Mouse (Mus musculus) midbrain, embryonic 10.5 days (tissue): Measurements from ENCODE around the gene Actr2. TPM values are rescaled to one million over a fixed set of nuclear protein-coding genes. Genes with fewer than 3 reads are reported as not detected.

Experiments
- DNase-seq: peaks from one replicate; pipeline ENCODE4 v3.0.0-alpha.2; 2017; ENCODE audit warnings: low spot score
- H3K27ac ChIP-seq: fragments of 300-500 bp; sonication (generic); replicated peaks from 2 replicates; pipeline ENCODE4 v1.5.1; 2016; ENCODE audit warnings: mild to moderate bottlenecking
- H3K27me3 ChIP-seq: fragments of 300-500 bp; sonication (generic); 2 replicates; pipeline ENCODE4 v1.6.1; 2016; ENCODE audit warnings: low read depth, mild to moderate bottlenecking; ENCODE audit not compliant: poor library complexity, severe bottlenecking
- H3K36me3 ChIP-seq: fragments of 300-500 bp; sonication (generic); 2 replicates; pipeline ENCODE4 v1.6.1; 2016; ENCODE audit warnings: mild to moderate bottlenecking, moderate library complexity
- H3K4me1 ChIP-seq: fragments of 300-500 bp; sonication (generic); 2 replicates; pipeline ENCODE4 v1.6.1; 2016
- H3K4me3 ChIP-seq: fragments of 300-500 bp; sonication (generic); 2 replicates; pipeline ENCODE4 v1.5.1; 2016; ENCODE audit warnings: mild to moderate bottlenecking, moderate library complexity
- H3K9me3 ChIP-seq: fragments of 300-500 bp; sonication (generic); replicated peaks from 2 replicates; pipeline ENCODE4 v1.6.1; 2016; ENCODE audit warnings: mild to moderate bottlenecking
- WGBS: fragments of 180-500 bp; shearing (Covaris S2); methylation state at CpG from one replicate; pipeline ENCODE4 v1.1.7; 2016; 5-methylcytosine and 5-hydroxymethylcytosine counted together
- polyA plus RNA-seq: library from polyadenylated mRNA; unstranded; fragments of >200 nt; fragmentation: Nextera tagmentation; extraction: Ambion mirVana; gene quantifications from 2 replicates; pipeline ENCODE4 v1.2.1, GENCODE M21; 2016

Gene Actr2
- polyA plus RNA-seq, 1 experiment from 2014 or later: 112 TPM

GRCm38 (mm10) chr11:20059736-20060135 lies 53.0 kb downstream of the Actr2 start:
- peaks cover 74% of the 10 kb centered on the region for H3K36me3 ChIP-seq
- no peak for DNase-seq
- 86% methylated on average over 3 of the region's 3 CpGs for WGBS
- no peak overlapping the region for H3K27ac ChIP-seq
- H3K9me3 ChIP-seq: no peaks in the 10 kb centered on the region
- no peaks in the 10 kb centered on the region for H3K27me3 ChIP-seq
- H3K4me1 ChIP-seq: peaks cover 11% of the 10 kb centered on the region
- no peak overlapping the region for H3K4me3 ChIP-seq

DNA sequence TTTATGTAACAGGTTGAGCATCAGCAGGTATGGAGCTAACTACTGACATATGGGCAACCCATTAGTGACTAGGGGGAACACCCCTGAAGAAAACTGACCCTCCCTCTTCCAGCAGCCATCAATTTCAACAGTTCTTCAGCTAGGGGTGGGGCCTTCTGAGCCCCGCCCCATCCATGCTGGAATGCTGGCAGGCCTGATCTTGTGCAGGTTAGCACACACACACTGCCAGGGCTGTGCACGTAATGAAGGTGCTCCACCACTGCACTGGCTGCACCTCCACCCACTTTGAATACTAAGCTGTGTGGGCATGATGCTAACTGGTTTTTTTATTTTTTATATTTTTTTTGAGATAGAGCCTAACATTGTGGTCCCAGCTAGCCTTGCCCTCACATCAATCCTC lies 55.3 kb downstream of the Actr2 start:
- WGBS: 93% methylated on average over 2 of the region's 2 CpGs

DNA sequence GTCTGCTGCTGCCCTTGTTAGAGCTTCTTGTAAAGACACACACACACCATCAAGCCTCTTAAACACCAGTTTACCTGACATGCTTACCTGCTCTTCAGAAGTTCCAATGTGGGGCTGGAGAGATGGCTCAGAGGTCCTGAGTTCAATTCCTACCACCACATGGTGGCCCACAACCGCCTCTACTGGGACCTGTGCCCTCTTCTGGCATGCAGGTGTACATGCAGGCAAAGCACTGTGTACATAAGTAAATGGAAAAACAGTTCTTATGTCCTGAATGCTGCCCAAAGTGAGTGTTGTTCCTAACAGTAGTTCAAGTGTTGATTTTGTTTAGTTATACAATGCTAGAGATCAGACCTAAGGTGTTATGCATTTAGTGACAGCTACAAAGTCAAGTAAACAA lies 56.5 kb downstream of the Actr2 start:
- Histone ChIP-seq H3K27ac (no peak overlapping the region), H3K27me3 (no peaks in the 10 kb centered on the region), H3K4me3 (no peak overlapping the region), H3K36me3 (peaks cover 54% of the 10 kb centered on the region), H3K4me1 (peaks cover 12% of the 10 kb centered on the region), H3K9me3 (no peaks in the 10 kb centered on the region)
- DNase-seq: no peak
- 91% methylated on average over 1 of the region's 1 CpGs for WGBS

More for the DNA sequence above, 55.3 kb downstream of the Actr2 start:
- Histone ChIP-seq H3K4me3 (no peak overlapping the region), H3K4me1 (peaks cover 12% of the 10 kb centered on the region), H3K9me3 (no peaks in the 10 kb centered on the region), H3K36me3 (peaks cover 62% of the 10 kb centered on the region), H3K27me3 (no peaks in the 10 kb centered on the region), H3K27ac (no peak overlapping the region)
- no peak for DNase-seq

DNA sequence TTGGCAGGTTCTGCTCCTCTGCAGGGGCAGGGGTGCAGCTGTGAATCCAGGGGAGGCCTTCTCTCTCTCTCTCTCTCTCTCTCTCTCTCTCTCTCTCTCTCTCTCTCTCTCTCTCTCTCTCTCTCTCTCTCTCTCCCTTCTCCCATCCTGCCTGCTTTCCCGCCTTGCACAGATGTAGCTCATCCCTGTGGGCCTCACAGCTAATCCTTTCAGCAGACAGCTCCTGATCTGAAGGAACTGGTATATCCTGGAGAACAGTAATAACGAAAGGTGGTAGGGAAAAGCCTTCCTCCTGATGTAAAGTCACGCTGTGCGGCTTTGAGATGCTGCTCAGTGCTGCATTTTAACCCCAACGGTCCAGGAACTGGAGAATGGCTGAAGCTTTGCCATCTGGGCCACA lies 58.1 kb downstream of the Actr2 start:
- Histone ChIP-seq H3K4me1 (peaks cover 12% of the 10 kb centered on the region), H3K27me3 (no peaks in the 10 kb centered on the region), H3K36me3 (peaks cover 38% of the 10 kb centered on the region), H3K27ac (peak overlapping the region; percentile 57; the same call in 1 of the 2 replicates), H3K4me3 (no peak overlapping the region), H3K9me3 (0 out of 2 replicates have a peak, but pooled peaks cover under 1% of the 10 kb centered on the region)
- DNase-seq: no peak
- WGBS: 45% methylated on average over 5 of the region's 5 CpGs

- H3K9me3 ChIP-seq: 0 out of 2 replicates have a peak, but pooled peaks cover 3% of the 10 kb centered on the region
- peaks cover 31% of the 10 kb centered on the region for H3K36me3 ChIP-seq
- H3K27me3 ChIP-seq: no peaks in the 10 kb centered on the region
- 76% methylated on average over 3 of the region's 3 CpGs for WGBS
- H3K4me3 ChIP-seq: no peak overlapping the region
- H3K27ac ChIP-seq: no peak overlapping the region
- DNase-seq: no peak
- H3K4me1 ChIP-seq: peaks cover 12% of the 10 kb centered on the region
Measured at GRCm38 (mm10) chr11:20053951-20054350, 58.8 kb downstream of the Actr2 start.

DNA sequence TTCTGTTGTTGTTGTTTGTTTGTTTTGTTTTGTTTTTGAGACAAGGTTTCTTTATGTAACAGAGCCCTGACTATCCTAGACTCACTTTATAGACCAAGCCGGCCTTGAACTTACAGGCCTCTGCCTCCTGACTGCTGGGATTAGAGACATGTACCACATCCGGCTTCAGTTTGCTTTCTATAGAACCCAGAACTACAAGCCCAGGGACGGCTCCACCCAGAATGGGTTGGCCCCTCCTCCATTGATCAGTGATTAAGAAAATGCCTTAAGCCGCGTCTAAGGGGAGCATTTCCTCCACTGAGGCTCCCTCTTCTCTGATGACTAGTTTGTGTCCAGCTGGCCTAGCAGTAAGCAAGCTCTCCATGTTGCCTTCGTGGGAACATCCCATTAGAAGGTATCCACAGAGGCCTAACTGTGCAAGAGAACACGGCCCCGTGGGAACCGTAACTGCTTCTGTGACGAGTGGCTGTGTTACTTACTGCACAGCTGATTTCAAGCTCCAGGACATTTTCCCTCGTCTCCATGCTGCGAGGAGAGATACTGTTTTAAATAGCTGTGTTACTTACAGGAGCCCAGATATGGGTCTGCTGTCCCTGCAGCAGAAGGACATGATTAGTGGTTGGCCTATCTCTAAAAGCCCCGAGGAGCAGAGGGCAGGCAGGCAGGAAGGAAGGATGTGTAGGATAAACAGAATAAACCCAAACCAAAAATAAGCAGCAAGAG lies 59.7 kb downstream of the Actr2 start:
- H3K27me3 ChIP-seq: no peaks in the 10 kb centered on the region
- H3K4me3 ChIP-seq: no peak overlapping the region
- WGBS: 62% methylated on average over 13 of the region's 13 CpGs
- peaks cover 12% of the 10 kb centered on the region for H3K4me1 ChIP-seq
- DNase-seq: no peak
- 0 out of 2 replicates have a peak, but pooled peaks cover 3% of the 10 kb centered on the region for H3K9me3 ChIP-seq
- 0 out of 2 replicates have a peak overlapping the region, but pooled peaks have one; percentile 35 for H3K27ac ChIP-seq
- peaks cover 24% of the 10 kb centered on the region for H3K36me3 ChIP-seq

- WGBS: 67% methylated on average over 3 of the region's 3 CpGs
- Histone ChIP-seq H3K27me3 (no peaks in the 10 kb centered on the region), H3K9me3 (0 out of 2 replicates have a peak, but pooled peaks cover 3% of the 10 kb centered on the region), H3K27ac (no peak overlapping the region), H3K4me1 (peaks cover 22% of the 10 kb centered on the region), H3K4me3 (no peak overlapping the region), H3K36me3 (no peaks in the 10 kb centered on the region)
- no peak for DNase-seq
Measured at GRCm38 (mm10) chr11:20045586-20045985, 67.1 kb downstream of the Actr2 start.

DNA sequence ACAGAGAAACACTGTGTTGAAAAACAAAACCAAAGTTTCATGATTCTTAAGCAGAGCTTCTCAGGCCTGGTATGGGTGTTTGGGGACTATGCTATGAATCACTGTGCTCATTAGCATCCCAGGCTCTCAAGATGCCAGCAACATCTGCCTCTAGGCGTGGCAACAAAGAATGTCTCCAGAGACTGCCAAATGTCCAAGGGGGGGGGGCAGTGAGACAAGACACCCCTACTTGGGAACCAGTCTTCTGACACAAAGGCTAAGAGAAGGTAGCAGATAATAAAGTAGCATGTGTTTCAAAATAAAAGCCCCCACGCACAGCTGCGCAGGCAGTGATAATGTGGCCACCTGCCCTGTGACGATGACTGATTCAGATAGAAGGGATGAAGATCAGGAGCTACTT lies 69.5 kb downstream of the Actr2 start:
- Histone ChIP-seq H3K4me1 (peaks cover 27% of the 10 kb centered on the region), H3K27me3 (no peaks in the 10 kb centered on the region), H3K9me3 (no peaks in the 10 kb centered on the region), H3K27ac (no peak overlapping the region), H3K36me3 (no peaks in the 10 kb centered on the region), H3K4me3 (no peak overlapping the region)
- 91% methylated on average over 4 of the region's 4 CpGs for WGBS
- no peak for DNase-seq

DNA sequence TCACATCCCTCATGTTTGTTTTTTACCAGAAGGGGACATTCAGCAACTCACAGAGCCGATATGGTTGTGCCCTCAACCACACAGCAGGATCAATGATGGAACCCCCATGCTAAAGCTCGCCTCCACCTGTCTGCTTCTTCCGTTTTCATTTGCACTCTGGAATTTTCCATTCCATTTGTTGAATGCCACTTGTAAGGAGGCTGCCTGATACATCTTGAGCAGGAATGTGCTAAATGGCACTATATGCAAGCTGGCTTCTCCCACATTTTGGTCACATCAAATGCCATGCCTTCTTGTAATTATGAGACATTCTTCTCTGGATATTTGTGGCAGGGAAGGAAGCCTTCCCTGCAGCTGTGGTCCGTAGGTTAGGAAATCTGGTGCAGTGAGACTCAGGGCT lies 70.6 kb downstream of the Actr2 start:
- Histone ChIP-seq H3K27me3 (no peaks in the 10 kb centered on the region), H3K9me3 (no peaks in the 10 kb centered on the region), H3K36me3 (no peaks in the 10 kb centered on the region), H3K4me3 (no peak overlapping the region), H3K27ac (no peak overlapping the region), H3K4me1 (peaks cover 21% of the 10 kb centered on the region)
- no peak for DNase-seq
- WGBS: 79% methylated on average over 4 of the region's 4 CpGs

DNA sequence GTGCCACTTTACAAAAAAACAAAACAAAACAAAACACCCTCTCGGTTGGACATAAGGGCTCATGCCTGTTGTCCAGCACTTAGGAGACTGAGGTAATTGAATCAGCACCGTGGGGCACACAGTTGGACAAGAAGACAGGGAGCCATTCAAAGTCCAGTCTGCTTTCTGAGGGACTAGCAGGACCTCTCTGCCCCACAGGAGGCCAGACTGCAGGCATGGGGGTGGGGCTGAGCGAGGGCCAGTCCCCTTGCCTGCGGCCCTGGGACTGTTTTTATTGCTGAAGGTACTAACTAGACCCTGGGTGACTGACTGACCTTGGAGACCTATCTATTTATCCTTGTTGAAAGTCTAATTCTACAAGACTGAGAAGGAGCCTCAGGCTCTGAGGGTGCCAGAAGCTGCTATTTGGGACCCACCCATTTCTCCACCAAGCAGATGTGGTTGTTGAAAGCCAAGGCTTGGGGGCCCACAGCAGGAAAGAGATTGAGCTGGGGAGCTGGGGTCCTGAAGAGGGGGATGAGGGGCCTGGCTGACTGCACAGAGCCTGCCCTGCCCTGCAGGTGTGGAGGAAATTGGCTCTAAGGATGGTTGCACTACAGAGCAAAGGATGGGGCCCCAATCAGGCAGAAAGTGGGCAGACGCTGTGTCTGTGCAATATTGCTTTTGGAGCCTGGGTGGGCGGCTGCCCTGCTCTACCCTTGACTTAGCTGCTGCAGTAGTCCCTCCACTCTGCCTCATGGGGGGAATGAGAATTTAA lies 71.4 kb downstream of the Actr2 start:
- Histone ChIP-seq H3K9me3 (no peaks in the 10 kb centered on the region), H3K27me3 (no peaks in the 10 kb centered on the region), H3K27ac (0 out of 2 replicates have a peak overlapping the region, but pooled peaks have one; percentile 43), H3K36me3 (no peaks in the 10 kb centered on the region), H3K4me3 (no peak overlapping the region), H3K4me1 (peaks cover 21% of the 10 kb centered on the region)
- 23% methylated on average over 6 of the region's 6 CpGs for WGBS
- no peak for DNase-seq

DNA sequence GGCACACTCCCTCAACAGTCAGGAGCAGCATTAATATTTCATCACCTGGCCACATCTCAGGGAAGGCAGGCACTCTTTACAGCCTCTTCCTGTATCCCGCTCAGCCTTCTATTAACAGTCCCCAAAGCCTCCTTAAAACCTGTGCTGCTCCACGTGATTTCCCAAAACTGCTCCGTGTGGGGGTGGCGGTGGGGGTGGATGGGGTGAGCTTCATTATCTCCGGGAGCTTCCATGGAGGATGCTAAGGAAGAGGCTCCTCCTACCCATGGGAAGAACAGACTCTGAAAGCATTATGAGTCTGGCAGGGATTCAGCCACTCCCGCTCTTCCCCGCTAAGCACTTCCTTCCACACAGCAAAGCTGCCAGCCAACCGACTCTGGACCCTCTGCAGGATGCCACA lies 74.0 kb downstream of the Actr2 start:
- 43% methylated on average over 8 of the region's 8 CpGs for WGBS
- no peak overlapping the region for H3K4me3 ChIP-seq
- no peaks in the 10 kb centered on the region for H3K27me3 ChIP-seq
- no peak for DNase-seq
- peak overlapping the region; percentile 10; the same call in 1 of the 2 replicates for H3K27ac ChIP-seq
- H3K9me3 ChIP-seq: no peaks in the 10 kb centered on the region
- H3K36me3 ChIP-seq: no peaks in the 10 kb centered on the region
- H3K4me1 ChIP-seq: peaks cover 30% of the 10 kb centered on the region

- WGBS: 84% methylated on average over 4 of the region's 4 CpGs
- DNase-seq: no peak
Measured at GRCm38 (mm10) chr11:20037739-20038138, 75.0 kb downstream of the Actr2 start.

DNA sequence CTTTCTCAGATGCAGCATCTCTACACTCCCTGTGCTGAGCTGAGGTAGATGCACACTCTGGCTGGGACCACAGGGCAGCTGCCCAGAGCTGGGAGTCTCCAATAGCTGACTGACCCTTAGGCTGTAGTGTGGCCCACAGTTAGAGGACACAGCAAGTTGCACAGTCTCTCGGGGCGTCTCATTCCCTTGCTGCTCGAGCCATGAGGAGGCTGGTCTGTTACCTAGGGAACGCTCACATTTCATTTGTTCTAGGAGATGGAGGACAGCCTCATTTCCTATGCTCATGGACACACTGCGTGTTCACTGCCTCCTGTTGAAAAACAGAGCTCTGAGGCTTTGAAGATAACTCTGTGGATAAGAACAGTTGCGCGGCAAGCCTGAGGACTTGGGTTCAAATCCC lies 76.7 kb downstream of the Actr2 start:
- Histone ChIP-seq H3K36me3 (no peaks in the 10 kb centered on the region), H3K4me3 (no peak overlapping the region), H3K27me3 (no peaks in the 10 kb centered on the region), H3K9me3 (no peaks in the 10 kb centered on the region; the same call in 1 of the 2 replicates), H3K4me1 (peaks cover 17% of the 10 kb centered on the region), H3K27ac (peak overlapping the region; percentile 65)
- DNase-seq: no peak
- 79% methylated on average over 7 of the region's 7 CpGs for whole genome bisulfite sequencing

More at GRCm38 (mm10) chr11:20037739-20038138, 75.0 kb downstream of the Actr2 start:
- Histone ChIP-seq H3K27ac (no peak overlapping the region), H3K36me3 (no peaks in the 10 kb centered on the region), H3K4me1 (peaks cover 26% of the 10 kb centered on the region), H3K9me3 (no peaks in the 10 kb centered on the region), H3K27me3 (no peaks in the 10 kb centered on the region), H3K4me3 (no peak overlapping the region)
